Mouse (Mus musculus) kidney, postnatal 36 days (tissue): ENCODE results near the gene Syt6.
A peak's percentile ranks its signal among the peaks of the same experiment; 100 is the strongest.

Experiments
- DNase-seq, 2 experiments: peaks; one replicate each; pipeline ENCODE4 v3.0.0; 2021 to 2022; ENCODE audit warnings: mixed read lengths in 2 of 2

The Syt6 gene

DNA sequence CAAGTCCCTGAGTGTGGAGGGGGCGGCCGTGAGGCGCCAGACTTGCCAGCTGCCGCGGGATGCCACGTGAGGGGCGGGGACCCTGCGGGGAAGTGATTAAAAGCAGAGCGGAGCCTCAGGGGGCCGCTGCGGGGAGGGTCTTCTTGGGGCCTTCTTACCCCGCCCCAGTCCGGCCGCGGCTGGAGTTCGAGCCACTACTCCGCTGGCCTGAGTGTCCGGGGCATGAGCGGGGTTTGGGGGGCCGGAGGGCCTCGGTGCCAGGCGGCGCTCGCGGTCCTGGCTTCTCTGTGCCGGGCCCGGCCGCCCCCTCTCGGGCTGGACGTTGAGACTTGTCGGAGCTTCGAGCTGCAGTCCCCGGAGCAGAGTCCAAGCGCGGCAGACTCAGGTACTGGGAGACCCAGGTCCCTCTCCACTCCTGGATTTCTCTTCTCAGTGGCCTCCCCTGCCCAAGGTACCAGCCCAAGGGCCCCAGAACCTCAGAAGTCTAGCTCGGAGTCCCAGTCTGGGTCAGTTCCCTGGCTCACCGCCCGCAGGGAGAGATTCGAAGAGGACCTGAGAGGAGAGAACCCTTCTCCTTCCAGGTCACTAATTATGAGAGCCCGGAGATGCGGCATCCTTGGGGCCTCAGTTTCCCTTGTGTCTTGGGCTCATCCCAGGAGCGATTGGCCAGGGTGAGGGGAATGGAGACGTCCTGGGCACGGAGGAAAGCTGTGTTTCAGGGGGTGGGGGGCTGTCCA, at the start of gene Syt6:
Gene Syt6, plus strand, starts transcription at position 76 of the 737 bp plus-strand sequence.
- peak in 1 of 2 experiments; percentile 4 for DNase-seq

DNA sequence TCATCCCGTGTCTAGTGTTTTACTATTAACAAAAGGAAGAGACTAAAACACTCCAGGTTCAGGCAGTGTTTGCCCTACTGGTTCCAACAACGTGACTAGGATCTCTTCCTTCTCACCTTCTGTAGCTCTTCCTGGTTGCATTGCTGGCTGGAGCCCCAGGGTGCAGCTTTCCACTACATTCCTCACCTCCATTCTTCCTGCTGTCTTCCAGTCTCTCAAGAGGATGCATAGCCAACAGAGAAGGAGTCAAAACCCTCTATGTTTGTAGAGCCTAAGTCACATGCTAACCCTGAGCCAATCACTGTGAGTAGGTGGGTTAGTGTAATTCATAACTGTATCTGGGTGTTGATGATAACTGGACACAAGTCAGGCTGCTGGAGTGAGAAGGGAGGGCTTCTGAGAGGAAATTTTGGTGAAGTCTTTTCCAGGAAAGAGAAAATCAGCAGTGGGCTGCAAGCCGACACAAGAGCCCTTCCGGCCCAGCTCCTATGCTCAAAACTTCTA, 48.8 kb upstream of the Syt6 start:
- no peak for DNase-seq

DNA sequence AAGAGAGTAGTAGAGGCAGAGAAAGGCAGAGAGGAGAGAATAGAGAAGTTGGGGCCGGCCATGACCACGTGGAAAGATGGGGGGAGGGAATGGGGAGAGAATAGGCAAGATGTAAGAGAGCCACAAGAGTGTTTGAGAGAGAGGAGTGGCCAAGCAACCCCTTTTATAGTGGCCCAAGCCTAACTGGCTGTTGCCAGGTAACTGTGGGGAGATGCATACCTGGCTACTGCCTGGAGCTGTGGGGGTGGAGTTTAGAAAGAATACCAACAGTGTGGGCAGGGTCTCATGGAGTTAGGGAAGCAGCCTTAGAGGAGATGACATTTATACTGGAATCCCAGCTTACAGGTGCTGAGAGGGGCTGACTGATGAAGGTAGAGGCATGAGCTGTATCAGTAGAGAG, 48.2 kb upstream of the Syt6 start:
- no peak for DNase-seq

DNA sequence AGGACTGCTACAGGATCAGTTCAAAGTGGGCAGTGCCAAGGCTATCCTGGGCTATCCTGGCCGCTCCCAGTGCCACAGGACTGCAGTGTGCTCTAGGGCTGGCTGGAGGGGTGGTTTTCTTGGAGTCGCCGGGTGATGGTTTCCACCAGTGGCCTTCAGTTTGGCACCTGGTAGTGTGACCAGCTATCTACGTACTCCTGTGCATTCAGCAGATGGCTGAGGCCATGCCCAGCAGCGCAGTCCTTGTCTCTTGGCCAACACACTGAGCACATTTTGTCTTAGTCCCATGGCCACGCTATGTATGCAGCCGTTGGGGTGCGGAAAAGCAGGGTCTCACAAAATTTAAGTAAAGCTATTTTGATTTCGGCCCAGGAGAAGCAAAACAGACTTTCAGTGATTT, 41.0 kb upstream of the Syt6 start:
- no peak for DNase-seq

DNA sequence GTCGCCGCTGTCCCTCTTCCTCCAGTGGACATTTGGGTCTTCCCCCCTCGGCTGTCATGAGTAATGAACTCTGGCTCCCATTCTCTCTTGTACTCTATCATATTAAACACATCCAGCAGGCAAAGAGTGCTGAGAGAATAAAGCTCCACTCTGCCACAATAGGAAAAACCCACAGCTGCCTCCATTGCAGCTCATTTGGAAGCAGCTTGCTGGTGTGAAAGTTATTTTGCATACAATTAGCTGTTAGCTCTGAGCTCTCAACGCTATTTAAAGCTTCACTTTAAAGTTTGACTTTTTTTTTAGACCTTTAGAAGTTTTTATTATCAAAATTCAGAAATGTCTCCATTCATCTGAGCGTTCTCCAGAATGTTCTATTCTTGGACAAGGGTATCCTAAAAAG, 39.8 kb upstream of the Syt6 start:
- no peak for DNase-seq

DNA sequence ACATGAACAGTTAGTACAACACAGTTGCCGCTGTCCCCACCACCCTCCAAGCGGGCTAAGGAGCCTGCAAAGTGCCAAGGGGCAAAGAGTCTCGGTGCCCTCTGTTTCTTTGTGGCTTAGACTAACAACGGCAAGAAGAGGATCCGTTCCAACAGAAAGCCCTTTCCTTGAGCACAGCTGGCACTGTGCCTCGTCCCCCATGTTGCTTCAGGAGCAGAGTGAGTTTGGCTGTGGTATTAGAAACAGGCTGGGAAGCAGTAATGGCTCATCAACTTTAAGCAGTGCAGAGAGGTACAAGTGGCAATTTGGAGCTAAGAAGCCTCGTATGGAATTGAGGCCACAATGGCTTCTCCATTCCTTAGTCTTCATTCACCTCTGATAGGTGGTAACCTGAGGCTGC, 35.9 kb upstream of the Syt6 start:
- peak in 1 of 2 experiments; percentile 11 for DNase-seq

DNA sequence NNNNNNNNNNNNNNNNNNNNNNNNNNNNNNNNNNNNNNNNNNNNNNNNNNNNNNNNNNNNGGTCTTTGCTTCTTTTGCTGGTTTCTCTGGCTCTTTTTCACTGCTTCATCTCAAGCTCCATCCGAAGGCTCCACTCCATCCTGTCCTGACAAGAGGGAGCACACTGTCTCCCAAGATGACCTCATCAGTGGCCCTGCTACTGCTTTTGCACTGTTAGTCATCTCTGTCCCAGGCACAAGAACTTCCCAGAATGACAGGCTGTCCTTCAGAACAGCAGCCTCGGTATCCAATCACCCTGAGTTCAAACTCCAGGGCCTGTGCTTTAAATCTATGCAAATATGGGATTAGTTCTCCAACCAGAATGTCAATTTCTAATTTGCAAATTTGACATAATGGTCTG, 28.9 kb upstream of the Syt6 start:
- DNase-seq = no peak

DNA sequence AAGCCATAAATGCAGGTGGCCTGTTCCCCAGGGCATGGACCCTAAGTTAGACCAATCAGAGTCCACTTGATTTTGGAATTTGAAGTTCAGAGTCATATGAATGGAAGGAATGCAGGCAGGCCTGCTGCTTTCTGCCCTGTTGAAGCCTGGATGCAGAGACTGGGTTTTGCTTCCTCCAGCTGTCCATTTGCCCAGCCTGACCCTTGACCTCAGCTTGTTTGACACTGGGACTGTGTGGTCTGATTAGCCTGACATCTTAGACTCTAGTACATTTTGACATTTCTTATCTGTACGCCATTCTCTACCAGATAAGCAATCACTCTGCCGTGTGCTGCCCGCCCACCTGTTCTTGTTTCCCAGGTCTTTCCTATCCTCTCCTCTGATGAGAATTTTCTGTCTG, 28.4 kb upstream of the Syt6 start:
- no peak for DNase-seq

DNA sequence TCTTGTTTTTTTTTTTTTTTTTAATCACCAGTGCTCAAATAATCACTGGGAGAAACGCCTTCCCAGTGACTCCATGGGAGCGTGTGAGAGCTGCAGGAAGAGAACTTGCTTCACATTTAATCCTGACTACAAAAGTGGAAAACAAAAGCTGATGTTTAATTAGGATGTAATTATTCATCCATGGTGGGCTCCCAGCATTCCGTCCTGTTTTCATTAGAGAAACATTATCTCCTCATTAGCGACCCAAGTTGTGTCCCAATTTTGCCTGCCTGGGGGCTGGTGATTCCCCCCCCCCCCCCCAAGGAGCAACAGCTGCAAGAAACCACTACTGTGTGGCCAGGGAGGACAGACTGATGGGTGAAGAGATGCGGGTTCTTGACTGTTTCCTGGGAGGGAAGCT, 24.8 kb upstream of the Syt6 start:
- DNase-seq = no peak

DNA sequence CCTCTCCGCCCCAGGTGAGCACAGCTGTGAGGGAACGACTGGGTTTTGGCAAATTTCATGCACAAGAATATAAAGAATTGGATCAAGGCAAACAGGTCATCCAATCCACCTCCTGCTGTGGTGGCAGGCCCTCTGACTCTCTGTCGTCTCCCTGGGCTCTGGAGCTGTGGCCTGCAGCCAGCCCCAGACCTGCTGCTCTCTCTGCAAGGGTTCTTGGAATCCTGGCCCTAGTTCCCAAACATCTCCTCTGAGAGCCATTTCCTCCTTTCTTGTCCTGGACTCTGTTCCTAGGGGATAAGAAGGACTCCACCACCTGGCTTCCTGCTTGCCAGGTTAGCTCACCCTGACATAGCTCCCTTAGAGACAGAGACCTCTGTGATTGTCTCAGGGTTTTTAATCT, 7.8 kb upstream of the Syt6 start:
- DNase-seq = no peak

DNA sequence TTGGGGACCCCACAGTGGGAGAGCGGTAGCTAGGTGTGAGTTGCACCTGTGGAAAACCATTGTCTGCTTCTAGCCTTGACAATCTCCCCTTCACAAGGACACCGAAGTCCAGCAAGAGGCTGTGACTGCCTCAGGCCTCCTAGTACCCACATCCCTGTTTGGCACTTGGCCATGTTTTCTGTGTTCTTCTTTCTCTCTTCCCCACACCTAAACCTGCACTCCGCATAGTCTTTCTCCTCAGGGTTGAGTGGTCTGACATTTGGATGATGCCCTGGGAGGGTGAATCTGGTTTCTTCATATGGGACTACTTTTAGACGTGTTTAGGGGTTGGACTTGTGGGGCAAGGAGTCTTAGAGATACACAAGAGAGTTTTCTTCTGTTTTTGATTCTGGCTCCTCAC, 2.5 kb upstream of the Syt6 start:
- DNase-seq = no peak

DNA sequence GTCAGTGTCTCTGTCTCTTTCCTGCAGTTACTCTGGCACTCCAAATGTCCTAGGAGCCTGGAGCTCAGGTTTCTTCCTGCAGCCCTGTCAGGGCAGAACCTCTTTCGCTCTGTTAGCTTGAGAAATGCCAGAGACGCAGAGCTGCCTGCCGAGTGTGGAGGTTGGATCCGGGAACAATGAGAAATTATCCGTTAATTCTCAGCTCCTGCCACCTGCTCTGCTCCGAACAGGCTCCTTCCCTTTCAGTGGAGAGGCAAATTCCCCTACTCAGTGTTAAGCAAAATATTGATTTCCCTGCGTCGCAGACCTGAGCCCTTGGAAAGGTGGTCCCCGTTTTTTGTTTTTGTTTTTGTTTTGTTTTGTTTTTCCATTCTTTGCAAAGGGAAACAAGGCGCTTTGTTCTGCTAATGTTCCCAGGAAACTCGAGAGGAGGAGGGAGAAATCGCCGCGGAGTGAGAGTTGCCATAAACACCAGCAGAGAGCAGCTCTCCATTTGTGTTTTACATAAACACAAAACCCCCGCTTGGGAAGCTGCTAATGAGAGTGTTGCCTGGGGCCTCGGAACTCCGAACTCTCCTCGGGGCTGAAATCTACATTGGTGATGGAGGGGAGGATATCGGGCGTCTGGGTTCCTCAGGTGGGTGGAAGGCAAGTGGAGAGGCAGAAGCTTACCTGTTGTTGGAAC, 1.8 kb upstream of the Syt6 start:
- no peak for DNase-seq

DNA sequence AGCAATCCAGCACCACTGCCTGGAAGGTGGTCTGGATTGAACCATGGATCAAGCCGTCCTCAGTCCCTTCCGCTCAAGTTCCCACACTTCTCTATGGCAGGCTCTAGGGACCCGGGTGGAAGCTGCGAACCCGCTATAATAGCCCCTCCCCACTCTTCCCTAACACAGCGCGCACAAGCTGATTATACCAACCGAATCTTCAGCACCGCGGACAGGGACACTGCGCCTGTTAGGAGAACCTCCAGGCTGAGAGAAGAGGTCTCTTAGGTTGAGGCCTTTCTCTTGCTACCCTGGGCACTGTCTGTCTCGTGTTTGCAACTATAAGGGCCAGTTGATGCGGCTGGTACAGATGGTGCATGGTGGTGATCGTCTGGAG, 1.3 kb upstream of the Syt6 start:
- peak; percentile 39 to 83 for DNase-seq

DNA sequence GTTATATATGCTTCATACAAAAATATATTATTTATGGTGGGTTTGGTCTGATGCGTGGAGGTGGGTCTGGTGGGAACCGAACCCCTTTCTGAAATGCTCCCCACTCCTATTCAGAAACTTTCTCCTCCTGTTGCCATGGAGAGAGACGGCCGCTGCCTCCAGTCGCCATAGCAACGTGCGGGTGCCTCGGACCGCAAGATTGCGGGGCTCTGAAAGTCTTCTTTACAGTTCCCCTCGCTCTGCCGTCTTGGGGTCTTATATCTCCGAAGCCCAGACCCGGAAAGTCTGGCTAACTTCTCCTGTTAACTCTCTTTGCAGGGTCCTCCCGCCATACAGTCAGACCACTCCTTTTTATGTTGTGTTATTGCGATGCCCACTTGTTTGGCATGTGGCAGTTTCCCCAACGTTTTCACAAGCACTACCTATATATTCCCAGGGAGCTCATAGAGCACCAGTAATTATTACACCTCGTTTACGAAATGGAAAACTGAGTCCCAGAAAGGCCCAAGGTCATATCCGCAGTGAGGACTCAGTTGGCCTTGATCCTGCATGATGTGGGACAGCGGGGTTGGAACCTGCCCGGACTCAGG, 370 bp upstream of the Syt6 start:
- DNase-seq = no peak

DNA sequence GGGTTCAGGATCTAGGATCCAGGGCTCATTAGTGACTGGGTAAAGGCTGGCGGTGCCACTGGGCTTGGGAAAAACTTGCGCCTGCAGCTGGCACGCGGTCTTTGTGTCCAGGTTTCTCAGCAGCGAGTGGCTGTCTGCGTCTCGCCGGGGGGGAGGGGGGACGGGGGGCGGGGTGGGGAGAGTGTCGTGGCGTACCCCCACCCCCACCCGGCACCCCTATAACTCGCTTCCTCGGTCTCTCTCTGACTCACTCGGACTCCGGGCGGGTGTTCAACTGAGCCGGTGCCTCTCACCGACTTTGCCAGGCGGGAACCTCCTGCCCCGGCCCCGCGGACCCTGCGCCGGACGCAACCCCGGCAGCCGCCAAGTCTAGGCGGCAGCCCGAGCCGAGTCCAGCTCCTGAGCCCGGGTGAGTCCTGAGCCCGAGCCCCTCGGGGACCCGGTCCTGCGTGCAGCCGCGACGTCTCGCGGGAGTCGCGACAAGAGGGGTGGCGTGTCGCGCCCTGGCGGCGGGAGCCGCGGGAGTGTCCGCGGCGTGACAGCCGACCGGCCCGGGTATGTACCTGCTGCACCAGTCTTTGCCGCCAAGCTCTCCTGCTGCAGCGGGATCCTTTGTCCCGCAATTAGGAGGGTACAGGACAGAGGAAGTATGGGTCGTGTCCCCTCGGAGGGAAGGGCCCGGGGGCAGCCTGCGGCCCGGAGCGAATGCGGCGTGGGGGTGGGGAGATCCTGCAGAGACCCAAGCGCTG, 1.0 kb downstream of the Syt6 start:
- DNase-seq = peak in 1 of 2 experiments; percentile 4

DNA sequence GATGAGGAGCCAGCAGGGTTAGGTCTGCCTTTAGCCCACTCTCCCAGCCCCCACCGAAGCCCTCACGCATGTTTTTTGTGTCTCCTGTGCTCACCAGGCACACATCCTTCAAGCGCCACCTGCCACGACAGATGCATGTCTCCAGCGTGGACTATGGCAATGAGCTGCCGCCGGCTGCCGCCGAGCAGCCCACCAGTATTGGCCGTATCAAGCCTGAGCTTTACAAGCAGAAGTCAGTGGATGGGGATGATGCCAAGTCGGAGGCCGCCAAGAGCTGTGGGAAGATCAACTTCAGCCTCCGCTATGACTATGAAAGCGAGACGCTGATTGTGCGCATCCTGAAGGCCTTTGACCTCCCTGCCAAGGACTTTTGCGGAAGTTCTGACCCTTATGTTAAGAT, 12.1 kb downstream of the Syt6 start:
- no peak for DNase-seq

DNA sequence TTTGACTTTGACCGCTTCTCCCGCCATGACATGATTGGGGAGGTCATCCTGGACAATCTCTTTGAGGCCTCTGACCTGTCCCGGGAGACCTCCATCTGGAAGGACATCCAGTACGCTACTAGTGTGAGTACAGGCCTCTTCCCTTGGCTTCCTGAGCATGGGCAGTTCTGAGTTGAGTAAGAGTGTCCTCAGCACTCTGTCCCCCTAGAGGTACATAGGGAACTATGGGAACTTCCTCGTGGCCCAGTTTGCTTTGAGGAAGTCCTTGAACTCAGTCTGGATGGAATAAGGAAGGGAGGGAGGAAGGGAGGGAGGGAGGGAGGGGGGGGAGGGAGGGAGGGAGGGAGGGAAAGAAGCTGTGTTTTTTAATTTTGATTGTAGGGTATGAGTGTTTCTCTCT, 12.6 kb downstream of the Syt6 start:
- DNase-seq = no peak

DNA sequence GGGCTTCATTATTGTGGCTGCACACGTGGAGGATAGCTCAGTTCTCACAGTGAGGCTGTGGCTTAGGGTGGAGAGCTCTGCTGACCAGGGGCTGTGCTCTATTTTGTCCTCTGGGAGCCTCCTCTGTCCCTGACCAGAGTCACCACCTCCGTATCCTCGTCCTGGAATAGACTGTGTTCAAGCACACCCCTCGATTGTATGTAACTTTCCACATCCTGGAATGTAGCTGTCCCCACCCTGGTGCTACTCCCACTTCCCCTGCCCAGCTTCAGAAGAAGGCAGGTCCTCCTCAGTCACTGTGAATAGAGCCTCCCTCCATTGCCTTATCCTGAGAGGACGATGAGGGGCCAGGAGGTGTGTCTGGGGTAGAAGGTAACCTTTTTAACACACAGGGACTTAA, 14.6 kb downstream of the Syt6 start:
- DNase-seq = no peak

DNA sequence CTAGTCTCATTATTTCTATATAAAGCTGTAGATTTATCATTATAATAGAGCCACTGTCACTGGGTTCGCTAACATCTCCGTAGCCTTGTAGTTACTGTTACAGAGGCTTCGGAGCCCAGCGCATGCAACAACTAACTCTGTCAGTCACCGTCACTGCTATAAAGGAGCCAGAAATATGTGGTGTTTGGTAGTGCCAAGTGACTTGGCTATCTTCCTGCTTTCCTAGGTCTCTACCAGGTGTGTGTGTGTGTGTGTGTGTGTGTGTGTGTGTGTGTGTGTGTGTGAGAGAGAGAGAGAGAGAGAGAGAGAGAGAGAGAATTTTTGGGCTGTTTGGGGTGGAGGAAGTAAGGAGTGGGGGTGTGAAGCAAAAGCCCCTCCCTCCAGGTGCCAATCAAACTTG, 17.6 kb downstream of the Syt6 start:
- no peak for DNase-seq

DNA sequence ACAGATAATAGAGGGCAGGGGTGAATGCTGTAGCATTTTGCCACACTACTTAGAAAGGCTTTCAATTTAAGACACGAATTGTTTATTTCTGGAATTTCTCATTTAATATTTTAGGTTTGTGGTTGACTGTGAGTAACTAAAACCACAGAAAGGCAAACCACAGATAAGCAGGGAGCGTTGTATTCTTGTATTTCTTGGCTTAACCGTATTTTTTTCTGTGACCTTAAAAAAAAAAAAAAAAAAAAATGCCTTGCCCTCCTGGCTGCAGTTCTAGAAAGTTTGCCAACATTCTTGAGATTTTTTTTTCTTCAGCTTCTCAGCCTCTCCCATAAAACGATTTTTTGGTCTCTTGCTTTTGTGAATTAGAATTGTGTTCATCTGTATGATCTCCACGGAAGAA, 18.6 kb downstream of the Syt6 start:
- no peak for DNase-seq

DNA sequence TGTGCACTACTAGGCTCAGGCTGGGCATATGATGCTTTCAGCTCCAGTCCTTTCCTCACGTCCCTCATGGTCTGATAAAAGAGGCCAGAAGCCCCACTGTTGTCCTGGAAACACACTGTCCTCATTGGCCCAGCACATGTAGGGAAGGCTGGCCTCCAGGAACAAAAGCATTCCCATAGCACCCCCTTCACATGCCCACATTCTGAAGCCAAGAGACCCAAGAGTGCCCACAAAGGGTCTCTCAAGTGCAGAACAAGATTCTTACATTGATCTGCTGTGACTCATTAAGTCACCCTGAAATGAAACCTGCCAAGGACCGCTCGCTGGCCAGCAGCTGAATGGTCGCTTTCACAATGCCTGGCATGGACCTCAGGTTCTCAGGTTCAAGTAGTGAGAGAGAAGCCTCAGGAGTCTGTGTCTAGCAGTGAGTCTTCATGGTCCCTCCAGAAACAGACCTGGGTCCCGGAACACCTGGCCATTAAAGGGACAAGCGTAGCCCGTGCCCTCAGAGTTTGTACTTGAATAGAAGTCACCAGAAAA, 20.3 kb downstream of the Syt6 start:
- DNase-seq = no peak

DNA sequence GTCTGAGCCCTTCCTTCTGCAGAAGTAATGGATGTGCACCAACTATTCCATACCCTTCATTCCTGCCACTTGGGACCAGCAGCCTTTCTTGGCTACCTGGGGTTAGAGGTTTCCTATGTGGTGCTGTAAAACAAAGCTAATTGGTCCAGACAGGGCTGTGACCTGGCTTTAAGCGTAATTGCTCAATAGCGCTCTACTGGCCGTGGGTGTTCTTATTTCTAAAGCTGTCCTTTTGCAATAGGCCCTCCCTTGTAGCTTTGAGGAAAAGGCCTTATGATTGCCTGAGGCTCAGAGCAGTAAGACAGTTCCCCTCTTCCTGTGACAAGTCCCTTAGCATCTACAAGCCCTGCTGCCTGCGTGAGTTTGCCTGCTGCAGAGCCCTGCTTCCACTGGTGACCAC, 22.6 kb downstream of the Syt6 start:
- no peak for DNase-seq

DNA sequence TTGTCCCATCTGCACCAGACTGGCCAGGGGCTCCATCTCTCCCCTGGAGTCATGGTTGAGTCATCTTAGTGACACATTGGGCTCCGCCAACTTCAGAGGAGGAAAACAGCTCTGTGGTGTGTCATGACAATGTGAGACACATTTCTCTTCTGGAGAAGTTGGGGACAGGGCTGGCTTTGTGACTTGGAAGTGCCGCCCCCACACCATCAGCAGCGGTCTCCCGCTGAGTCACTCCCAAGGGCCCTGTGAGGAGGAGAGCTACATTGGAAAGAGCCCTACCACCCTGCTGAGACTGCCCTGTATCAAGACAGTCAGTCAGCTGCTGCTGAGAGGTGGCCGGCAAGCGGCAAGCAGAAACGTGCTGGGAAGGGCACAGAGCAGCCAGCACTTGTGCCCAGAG, 26.0 kb downstream of the Syt6 start:
- no peak for DNase-seq
